Mouse (Mus musculus) midbrain, embryonic 10.5 days (tissue): ENCODE measurements around the gene Fam71a. TPM values are rescaled to one million over a fixed set of nuclear protein-coding genes. Genes with fewer than 3 reads are reported as not detected.
A peak's percentile ranks its signal among the peaks of the same experiment; 100 is the strongest.

Experiments
- DNase-seq: peaks from one replicate; pipeline ENCODE4 v3.0.0-alpha.2; 2017; ENCODE audit warnings: low spot score
- H3K27ac ChIP-seq: fragments of 300-500 bp; sonication (generic); replicated peaks from 2 replicates; pipeline ENCODE4 v1.5.1; 2016; ENCODE audit warnings: mild to moderate bottlenecking
- H3K27me3 ChIP-seq: fragments of 300-500 bp; sonication (generic); 2 replicates; pipeline ENCODE4 v1.6.1; 2016; ENCODE audit warnings: low read depth, mild to moderate bottlenecking; ENCODE audit not compliant: poor library complexity, severe bottlenecking
- H3K36me3 ChIP-seq: fragments of 300-500 bp; sonication (generic); 2 replicates; pipeline ENCODE4 v1.6.1; 2016; ENCODE audit warnings: mild to moderate bottlenecking, moderate library complexity
- H3K4me1 ChIP-seq: fragments of 300-500 bp; sonication (generic); 2 replicates; pipeline ENCODE4 v1.6.1; 2016
- H3K4me3 ChIP-seq: fragments of 300-500 bp; sonication (generic); 2 replicates; pipeline ENCODE4 v1.5.1; 2016; ENCODE audit warnings: mild to moderate bottlenecking, moderate library complexity
- H3K9me3 ChIP-seq: fragments of 300-500 bp; sonication (generic); replicated peaks from 2 replicates; pipeline ENCODE4 v1.6.1; 2016; ENCODE audit warnings: mild to moderate bottlenecking
- WGBS: fragments of 180-500 bp; shearing (Covaris S2); methylation state at CpG from one replicate; pipeline ENCODE4 v1.1.7; 2016; 5-methylcytosine and 5-hydroxymethylcytosine counted together
- polyA plus RNA-seq: library from polyadenylated mRNA; unstranded; fragments of >200 nt; fragmentation: Nextera tagmentation; extraction: Ambion mirVana; gene quantifications from 2 replicates; pipeline ENCODE4 v1.2.1, GENCODE M21; 2016

The Fam71a gene
- polyA plus RNA-seq, 1 experiment from 2014 or later: not detected

DNA sequence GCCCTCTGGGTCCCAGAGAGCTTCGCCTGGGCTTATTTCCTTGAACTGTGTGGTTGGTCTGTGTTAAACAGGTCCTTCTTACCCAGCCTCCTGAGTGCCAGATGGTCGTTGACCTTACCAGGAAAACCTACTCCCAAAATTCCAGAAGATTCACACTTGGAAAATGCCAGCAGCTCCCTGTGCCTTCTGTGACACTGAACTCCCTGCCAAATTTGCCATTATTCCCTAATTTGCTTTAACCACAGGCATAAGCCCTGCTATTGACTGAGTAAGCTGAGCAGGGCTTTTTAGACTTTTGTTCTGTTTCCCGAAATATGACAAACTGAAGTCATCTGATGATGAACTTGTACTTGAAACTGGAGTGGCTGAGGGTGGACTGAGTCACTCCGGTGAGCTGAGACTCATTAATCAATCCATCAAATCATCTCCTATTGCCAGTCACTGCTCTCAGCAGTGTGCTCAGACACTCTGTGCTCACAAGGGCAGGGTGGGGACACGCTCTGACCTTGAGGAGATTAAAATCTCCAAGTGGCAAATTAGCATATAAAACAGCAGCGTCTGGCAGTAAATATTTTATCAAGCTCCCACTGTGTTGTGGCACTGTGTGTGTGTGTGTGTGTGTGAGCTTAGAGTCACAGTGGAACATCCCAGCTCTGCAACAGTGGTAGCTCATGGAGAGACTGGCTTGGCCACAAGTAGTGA lies 25.2 kb upstream of the Fam71a start:
- no peaks in the 10 kb centered on the region for H3K9me3 ChIP-seq
- H3K4me3 ChIP-seq: no peak overlapping the region
- no peaks in the 10 kb centered on the region for H3K36me3 ChIP-seq
- DNase-seq: no peak
- H3K27ac ChIP-seq: no peak overlapping the region
- H3K27me3 ChIP-seq: peaks cover 86% of the 10 kb centered on the region
- H3K4me1 ChIP-seq: peaks cover 48% of the 10 kb centered on the region
- 51% methylated on average over 6 of the region's 6 CpGs for WGBS

DNA sequence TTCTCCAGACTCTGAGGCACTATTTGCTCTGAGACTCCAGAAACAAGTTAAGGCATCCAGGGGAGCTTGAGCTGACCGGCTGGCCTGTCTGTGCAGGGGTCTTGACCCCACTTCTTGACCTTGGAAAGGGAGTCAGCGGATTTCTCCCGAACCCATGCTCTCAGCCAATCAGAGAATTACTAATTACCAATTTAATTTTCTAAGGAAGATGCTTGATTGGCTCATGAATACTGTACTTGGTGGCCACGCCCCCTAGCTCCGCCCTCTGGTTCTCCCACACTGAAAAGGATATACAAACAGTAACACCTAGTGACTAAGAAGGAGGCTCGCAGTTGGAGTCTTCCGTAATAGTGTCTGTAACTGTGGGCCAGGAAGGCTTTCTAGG lies 21.8 kb upstream of the Fam71a start:
- no peaks in the 10 kb centered on the region for H3K9me3 ChIP-seq
- peak overlapping the region; percentile 75 for H3K4me3 ChIP-seq
- 3% methylated on average over 7 of the region's 7 CpGs for WGBS
- peak; percentile 33 for DNase-seq
- peak overlapping the region; percentile 84 for H3K27ac ChIP-seq
- H3K36me3 ChIP-seq: no peaks in the 10 kb centered on the region
- H3K4me1 ChIP-seq: peaks cover 74% of the 10 kb centered on the region
- H3K27me3 ChIP-seq: peaks cover 99% of the 10 kb centered on the region

DNA sequence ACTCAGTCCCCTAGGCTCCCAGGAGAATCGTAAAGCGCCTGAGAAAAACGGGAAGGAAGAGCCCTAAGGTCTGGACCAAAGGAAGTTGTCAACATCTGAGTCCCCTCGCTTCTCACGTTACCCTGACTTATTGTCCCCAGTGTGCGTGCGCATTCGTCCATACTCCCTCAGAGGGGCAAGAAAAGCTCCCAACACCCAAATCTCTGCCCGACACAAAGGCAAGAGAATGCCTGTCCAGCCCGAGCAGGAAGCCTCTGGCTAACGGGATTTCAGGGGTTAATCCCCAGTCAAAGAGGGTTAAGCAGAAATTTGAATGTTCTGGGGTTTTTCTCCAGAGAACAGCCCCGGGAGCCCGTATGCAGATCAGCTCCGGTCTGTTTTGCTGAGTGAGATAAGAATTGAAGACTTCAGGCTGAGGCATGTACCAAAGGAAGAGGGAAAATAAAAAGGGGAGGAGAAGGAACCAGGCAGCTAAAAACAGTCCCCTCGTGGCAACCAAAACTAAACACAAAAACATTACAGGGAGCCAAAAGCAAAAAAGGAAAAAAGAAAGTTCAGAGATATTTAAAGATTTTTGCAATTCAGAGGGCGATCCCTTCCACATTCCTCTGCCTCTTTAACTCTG lies 21.3 kb upstream of the Fam71a start:
- Histone ChIP-seq H3K27ac (peak overlapping the region; percentile 84), H3K9me3 (no peaks in the 10 kb centered on the region), H3K4me3 (peak overlapping the region; percentile 75), H3K36me3 (no peaks in the 10 kb centered on the region), H3K4me1 (peaks cover 77% of the 10 kb centered on the region), H3K27me3 (peaks cover 99% of the 10 kb centered on the region)
- under 1% methylated on average over 16 of the region's 16 CpGs for WGBS
- DNase-seq: peak; percentile 76

DNA sequence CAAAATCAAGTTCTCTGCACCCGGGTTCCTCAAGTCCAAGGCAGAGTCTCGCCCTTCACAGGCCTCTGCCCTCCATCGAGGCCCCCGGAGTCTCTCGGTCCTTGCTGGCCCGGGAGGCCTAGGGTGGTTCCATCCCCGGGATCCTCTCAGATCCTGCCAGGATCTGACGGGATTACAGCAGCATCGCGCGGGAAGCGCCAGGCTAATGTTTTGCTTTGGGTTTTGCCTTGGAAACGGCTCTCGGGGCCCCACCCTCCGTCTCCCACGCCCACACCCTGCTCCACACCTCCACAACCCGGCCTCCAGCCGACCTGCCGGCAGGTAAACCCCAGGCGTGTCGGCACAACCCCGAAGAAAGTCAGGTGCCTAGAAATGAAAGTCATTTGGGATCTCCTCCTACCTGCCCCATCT lies 20.2 kb upstream of the Fam71a start:
- Histone ChIP-seq H3K27me3 (peaks cover 99% of the 10 kb centered on the region), H3K4me1 (peaks cover 70% of the 10 kb centered on the region), H3K4me3 (peak overlapping the region; percentile 75), H3K36me3 (no peaks in the 10 kb centered on the region), H3K27ac (peak overlapping the region; percentile 84), H3K9me3 (no peaks in the 10 kb centered on the region)
- WGBS: under 1% methylated on average over 22 of the region's 22 CpGs
- DNase-seq: peak; percentile 66

DNA sequence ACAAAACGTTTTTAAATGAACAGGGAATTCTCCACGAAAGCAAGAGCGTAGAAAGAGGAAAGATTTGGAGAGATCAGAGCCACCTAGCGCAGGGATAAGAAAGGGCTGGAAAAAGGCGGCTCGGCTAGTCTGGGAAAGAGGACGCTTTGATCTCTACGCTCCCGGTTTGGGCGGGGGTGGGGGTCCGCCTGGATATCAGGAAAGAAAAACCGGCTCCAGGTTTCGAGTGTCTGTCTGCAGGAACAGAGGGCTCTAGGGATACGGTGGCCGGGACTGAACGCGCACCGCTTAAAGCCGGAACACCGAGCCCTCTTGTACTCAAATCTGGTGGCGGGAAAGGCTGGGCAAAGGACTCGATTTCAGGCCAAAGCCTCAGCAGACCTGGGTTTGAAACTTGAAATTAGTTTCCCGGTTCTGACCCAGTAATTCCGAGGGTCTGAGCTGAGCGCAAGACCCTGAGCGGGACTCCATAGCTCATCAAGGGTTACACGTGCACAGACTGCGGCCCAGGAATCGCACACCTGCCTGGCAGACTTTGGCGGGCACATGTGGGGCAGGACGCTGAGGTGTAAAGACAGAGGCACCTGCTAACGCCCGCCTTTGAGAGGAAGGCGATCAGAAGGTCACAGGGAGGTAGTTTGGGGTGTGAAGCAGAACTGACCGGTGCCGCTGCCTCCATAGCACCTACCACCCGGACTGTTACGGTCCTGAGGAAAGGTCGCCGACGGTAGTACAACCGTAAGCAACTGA lies 19.6 kb upstream of the Fam71a start:
- peak; percentile 62 for DNase-seq
- H3K9me3 ChIP-seq: no peaks in the 10 kb centered on the region
- WGBS: under 1% methylated on average over 42 of the region's 42 CpGs
- H3K27me3 ChIP-seq: peaks cover 99% of the 10 kb centered on the region
- peak overlapping the region; percentile 75 for H3K4me3 ChIP-seq
- H3K36me3 ChIP-seq: no peaks in the 10 kb centered on the region
- peak overlapping the region; percentile 84 for H3K27ac ChIP-seq
- peaks cover 70% of the 10 kb centered on the region for H3K4me1 ChIP-seq

DNA sequence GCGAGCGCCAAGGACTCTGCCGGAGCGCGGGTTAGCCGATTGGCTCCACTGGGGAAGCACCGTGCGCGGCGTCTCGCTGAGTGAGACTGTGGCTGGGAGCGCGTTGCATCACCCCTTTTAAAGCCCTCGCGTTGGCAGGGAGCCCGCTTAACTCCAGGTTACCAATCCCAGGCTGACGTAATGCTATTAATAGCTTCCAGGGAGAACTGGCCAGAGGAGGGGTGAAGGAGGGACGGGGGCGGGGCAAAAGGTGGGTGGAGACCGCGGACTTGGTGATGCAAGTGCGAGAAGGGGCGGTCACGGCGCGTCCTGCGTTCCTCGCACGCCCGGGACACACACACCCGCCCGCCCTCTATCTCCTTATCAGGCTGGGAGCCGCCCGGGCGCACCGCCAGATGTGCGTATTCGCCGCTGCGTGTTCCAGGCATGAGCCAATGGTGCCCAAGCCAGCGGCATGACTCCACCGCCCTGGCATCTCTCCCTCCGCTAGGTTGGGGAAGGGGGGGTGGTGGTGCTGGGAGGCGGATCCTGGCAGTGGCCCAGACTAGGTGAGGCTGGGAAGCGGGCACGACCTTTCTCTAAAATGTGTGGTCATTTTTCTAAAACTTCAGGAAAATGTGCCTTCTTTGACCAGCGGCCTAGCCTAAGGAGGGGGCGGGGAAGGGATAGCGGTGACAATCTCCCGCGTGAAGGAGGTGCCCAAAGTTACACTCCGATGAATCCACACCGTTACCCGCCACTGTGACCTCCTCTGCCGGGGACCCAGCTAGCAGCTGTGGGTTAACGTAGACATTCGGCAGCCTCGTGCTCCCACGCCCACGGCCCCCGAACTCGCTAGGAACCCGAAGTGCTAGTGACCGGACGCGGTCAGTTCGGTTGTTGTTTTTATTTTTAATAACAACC lies 18.8 kb upstream of the Fam71a start:
- peak overlapping the region; percentile 75 for H3K4me3 ChIP-seq
- under 1% methylated on average over 67 of the region's 67 CpGs for WGBS
- H3K27me3 ChIP-seq: peaks cover 99% of the 10 kb centered on the region
- H3K9me3 ChIP-seq: no peaks in the 10 kb centered on the region
- DNase-seq: peak; percentile 89
- H3K27ac ChIP-seq: peak overlapping the region; percentile 84
- H3K36me3 ChIP-seq: no peaks in the 10 kb centered on the region
- peaks cover 78% of the 10 kb centered on the region for H3K4me1 ChIP-seq

DNA sequence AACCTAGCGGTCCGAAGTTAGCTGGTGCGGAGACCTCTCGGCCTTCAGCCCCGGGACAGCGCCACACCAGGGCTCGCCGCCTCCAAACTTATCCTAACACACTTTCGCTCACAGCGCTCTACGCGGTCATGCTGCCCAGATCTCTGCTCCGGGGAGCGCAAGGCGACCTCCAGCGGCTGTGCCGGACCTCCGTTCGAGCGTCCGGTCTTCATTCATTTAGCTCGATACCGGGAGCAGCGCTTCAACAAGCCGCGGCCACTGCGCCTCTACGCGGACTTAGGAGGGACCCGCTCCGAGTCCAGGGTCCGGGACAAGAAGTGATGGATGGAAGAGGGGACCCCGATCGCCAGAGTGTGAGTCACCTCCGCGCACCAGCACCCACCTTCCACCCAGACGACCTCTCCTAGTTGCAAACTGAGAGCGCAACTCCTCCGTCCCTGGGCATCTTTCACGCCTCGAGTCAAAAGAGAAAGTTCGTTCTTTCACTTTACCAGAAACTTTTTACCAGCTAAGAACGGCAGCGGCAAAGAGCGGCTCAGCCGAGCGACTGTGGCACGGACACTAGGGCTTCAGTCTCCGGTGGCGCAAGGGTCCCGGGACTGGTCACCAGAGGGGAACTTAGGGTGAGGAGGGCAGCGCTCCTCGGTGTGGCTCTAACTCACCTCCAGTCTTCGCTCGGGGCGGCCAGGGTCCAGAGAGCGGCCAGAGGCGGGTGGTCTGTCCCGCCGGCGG lies 18.0 kb upstream of the Fam71a start:
- DNase-seq: peak; percentile 83
- H3K4me3 ChIP-seq: peak overlapping the region; percentile 75
- H3K4me1 ChIP-seq: peaks cover 85% of the 10 kb centered on the region
- peak overlapping the region; percentile 84 for H3K27ac ChIP-seq
- H3K27me3 ChIP-seq: peaks cover 99% of the 10 kb centered on the region
- H3K36me3 ChIP-seq: no peaks in the 10 kb centered on the region
- 0% methylated on average over 61 of the region's 61 CpGs for WGBS
- H3K9me3 ChIP-seq: no peaks in the 10 kb centered on the region

DNA sequence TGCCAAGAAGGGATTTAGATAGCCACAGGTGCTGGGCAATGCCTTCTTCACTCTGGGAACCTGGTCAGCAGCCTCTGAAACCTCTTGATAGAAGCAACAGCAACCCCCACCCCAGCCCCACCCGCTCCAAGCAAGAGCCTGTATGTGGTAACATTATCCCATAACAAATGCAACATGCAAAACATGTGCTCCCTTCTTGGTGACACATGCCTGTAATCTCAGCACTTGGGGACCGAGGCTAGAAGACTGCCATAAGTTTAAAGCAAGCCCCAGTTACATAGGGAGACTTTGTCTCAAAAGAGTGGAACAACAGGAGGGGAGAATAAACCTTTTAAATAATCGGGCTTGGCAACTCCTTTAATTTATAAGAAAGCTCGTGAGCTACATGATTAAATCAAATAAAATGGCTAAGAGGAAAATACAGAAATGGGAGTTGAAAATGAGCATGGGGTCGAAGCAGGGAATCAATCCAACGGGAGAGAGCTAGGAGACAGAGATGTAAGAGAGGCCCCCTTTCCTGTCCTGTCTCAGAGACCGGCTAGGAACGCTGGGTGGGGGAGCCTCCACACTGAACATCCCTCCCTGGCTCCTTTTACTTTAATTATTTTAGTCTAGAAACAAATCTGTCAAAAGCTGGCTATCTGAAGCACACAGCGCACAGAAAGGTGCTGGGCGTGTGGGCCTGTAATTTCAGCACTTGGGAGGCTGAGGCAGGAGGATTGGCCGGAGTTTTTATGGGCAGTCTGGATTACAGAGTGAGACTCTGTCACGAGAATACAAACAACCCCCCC lies 17.0 kb upstream of the Fam71a start:
- H3K36me3 ChIP-seq: no peaks in the 10 kb centered on the region
- 51% methylated on average over 12 of the region's 12 CpGs for WGBS
- DNase-seq: no peak
- no peaks in the 10 kb centered on the region for H3K9me3 ChIP-seq
- peak overlapping the region; percentile 84; the same call in 1 of the 2 replicates for H3K27ac ChIP-seq
- peak overlapping the region; percentile 75 for H3K4me3 ChIP-seq
- peaks cover 99% of the 10 kb centered on the region for H3K27me3 ChIP-seq
- H3K4me1 ChIP-seq: peaks cover 79% of the 10 kb centered on the region

DNA sequence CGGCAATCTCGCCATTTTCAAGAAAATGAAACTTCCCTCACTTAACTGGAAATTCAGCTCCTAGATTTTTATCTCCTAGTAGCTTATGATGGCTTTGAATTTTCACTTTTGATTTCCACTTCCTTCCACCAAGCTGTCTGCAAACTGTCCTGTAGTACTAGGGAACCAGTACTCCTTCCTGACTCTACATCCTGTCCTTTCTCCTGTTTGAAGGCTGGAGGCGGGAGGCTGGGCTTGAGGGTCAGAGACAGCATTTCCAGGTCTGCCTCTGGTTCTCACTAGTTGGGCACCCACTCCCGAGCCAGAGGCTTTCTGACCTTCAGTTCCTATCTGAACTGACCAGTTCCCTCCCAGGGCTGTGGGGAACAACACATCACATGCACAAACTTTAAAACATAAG lies 15.8 kb upstream of the Fam71a start:
- Histone ChIP-seq H3K4me1 (peaks cover 66% of the 10 kb centered on the region), H3K4me3 (no peak overlapping the region), H3K27me3 (peaks cover 86% of the 10 kb centered on the region), H3K9me3 (no peaks in the 10 kb centered on the region), H3K36me3 (no peaks in the 10 kb centered on the region), H3K27ac (no peak overlapping the region)
- no peak for DNase-seq
- WGBS: 78% methylated on average over 4 of the region's 4 CpGs

DNA sequence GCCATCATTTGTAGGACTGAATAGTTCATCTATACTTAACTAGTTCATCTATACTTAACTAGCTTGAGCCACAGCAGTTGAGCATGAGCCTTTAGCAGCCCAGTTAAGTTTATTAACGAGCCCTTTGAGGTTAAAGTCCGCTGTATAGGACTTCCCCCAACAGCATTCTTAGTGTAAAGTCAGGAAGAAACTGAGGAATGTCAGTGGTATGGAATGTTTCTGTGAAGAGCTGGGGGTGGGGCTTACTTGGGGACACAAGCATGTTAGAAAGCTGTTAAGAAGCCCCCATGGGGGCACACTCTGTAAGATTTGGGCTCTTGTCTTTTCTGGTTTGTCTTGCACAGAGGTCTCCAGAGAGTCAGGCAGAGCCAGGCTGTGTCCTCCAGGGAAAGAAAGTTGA lies 15.2 kb upstream of the Fam71a start:
- Histone ChIP-seq H3K9me3 (no peaks in the 10 kb centered on the region), H3K36me3 (no peaks in the 10 kb centered on the region), H3K27ac (no peak overlapping the region), H3K4me3 (no peak overlapping the region), H3K4me1 (peaks cover 61% of the 10 kb centered on the region), H3K27me3 (peaks cover 81% of the 10 kb centered on the region)
- DNase-seq: no peak
- WGBS: 57% methylated on average over 2 of the region's 2 CpGs

DNA sequence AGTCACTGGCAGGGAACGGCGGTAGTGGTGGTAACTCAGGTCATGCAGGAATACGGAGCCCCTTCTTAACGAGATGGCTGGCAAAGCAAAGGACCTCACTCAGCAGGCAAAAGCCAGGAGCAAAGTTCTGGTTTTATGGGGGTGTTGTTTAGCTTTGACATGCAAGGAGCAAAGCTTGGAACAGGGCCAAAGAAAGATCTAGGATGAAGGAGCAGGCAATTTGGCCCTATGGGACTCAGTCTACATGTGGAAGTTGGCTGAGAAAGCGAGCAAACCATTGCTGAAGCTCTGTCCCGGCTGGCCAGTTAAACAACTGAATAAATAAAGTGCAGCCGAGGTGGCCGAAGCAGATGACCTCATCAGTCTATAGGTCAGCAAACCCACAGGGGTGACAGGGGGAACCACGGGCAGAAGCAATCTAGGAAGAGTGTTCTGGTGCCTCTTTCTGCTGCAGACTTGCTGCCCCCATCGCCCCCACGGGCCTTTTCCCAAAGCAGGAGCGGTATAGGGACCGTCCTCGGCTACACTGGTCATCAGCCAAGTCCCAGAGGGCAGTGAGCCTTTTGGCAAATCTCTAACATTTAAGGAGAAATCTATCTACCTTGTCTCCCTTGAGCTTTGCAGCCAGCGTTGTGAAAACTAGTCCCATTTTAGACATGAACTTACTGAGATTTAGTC lies 14.0 kb upstream of the Fam71a start:
- no peak overlapping the region for H3K4me3 ChIP-seq
- no peak overlapping the region for H3K27ac ChIP-seq
- H3K4me1 ChIP-seq: peaks cover 49% of the 10 kb centered on the region
- no peaks in the 10 kb centered on the region for H3K9me3 ChIP-seq
- 42% methylated on average over 15 of the region's 15 CpGs for WGBS
- no peaks in the 10 kb centered on the region for H3K36me3 ChIP-seq
- no peak for DNase-seq
- peaks cover 69% of the 10 kb centered on the region for H3K27me3 ChIP-seq
